Mouse (Mus musculus): ENCODE measurements at regions not wholly inside any gene's neighbourhood (a gene's known extent, or its start where the extent isn't known, plus 50 kb on each side); places are given as distances from the start of the nearest gene placed in this dataset.

DNA sequence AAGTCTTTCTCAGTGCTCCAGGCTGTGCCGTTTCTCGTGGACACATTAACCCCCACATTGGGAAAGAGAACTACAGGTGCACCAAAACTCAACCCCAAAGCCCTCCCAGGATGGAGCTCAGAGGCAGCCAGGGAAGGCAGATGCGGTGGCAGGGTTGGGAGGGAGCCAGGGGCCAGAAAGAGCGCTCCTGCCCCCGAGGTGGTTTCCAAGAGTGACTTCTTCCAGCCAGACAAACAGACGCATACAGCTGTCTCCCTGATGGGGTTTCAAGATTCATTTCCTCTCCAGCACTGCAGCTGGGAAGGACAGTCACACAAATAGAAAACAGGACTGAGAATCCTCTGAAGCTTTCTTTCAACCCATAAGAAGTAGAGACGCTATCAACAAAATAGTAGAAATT, 303.5 kb downstream of the Tns1 start:
- TF ChIP-seq BHLHE40 (IDR thresholded peaks at IDR 0.05; ENCODE audit: low read depth, low read length) (no peak), HCFC1 (IDR thresholded peaks at IDR 0.05; ENCODE audit: low read depth, low read length) (no peak), POLR2AphosphoS2 (IDR thresholded peaks at IDR 0.05; ENCODE audit: low read depth, low read length) (no peak), POLR2A (IDR thresholded peaks at IDR 0.05; ENCODE audit: low read depth, low read length) (no peak)
